Mouse (Mus musculus): Measurements from ENCODE around the gene Klf15. TPM values are rescaled to one million over a fixed set of nuclear protein-coding genes. Genes with fewer than 3 reads are reported as not detected.

Klf15 gene
- 1.7 TPM for polyA plus RNA-seq (2014; fragmentation: Illumina TruSeq; extraction: RNeasy Lipid Tissue Mini Kit (QIAGEN cat#74804); ENCODE audit: low read depth, low replicate concordance)

GRCm38 (mm10) chr6:90462181-90462706, at the start of gene Klf15:
Klf15 (plus strand) TSS chr6:90462576.

DNA sequence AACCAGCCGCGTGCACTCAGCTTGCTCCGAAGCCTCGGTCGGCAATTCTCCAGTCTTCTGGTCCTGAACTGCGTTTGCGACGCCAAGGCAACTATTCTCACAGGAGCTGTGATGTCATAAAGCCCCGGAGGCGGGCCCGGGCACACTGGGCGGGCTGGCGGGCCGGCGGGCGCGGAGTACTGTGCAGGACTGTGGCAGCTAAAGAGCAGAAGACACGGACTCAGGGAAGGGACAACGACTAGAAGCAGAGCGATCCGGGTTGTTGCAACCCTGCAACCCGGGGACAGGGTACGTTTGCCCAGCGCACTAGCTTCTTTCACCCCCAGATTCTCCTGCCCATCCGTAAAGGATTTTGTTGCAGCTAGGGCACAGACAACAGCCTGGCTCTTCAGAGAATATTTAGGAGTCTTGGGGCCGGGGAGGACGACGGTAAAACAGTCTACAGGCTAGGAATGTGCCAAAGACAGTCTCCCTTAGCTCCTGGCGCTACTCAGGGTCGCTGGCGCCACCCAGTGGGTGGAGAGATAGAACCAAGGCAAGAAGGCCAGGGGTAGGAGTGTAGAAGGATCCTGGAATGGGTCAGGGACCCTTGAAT, 33.9 kb upstream of the Klf15 start, which contains the start of gene Cfap100:
Gene Cfap100, minus strand, starts transcription at position 418 of the 595 bp plus-strand sequence.

DNA sequence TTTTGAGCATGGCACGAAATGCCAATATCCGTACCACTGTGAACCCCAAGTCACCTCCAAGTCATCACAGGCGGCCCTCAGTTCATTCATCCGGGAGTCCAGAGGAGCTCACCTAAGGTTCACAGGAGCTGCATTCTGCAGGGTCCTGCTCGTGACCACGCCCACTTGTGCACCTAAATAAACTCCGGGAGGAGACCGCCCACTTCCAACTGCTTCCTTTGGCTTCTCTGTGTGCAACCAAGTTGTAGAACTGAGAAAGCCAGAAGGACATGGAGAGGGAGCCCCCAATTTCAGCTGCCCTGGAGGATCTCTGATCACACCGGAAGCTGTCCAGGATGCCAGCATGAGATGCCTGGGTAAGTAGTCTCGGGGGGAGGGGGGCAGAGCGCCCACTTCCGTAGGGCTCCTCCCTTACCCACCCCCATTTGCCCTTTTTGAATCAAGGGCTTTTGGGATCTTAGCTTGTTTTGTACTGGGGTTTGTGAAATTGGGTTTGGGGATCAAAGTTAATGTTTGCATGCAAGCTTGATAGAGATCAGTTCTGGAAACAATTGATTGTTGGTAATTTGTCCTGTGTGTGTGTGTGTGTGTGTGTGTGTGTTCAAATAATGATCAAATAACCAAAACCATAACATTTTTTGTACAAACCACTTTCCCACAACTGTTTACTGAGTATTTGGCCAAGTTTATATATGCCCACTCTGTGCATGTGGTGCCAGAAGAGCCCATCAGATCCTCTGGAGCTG, 24.0 kb downstream of the Klf15 start, which contains the start of gene Aldh1l1:
Gene Aldh1l1, plus strand, starts transcription at position 252 of the 746 bp plus-strand sequence.

Other genes with a start within 250 kb of the Klf15 start
- 0.95 TPM for gene Vmn1r53, start 238.1 kb upstream of the Klf15 start, polyA plus RNA-seq (2014; fragmentation: Illumina TruSeq; extraction: RNeasy Lipid Tissue Mini Kit (QIAGEN cat#74804); ENCODE audit: low read depth, low replicate concordance)
- not detected for gene Vmn1r54, start 216.3 kb upstream of the Klf15 start, polyA plus RNA-seq (2014; fragmentation: Illumina TruSeq; extraction: RNeasy Lipid Tissue Mini Kit (QIAGEN cat#74804); ENCODE audit: low read depth, low replicate concordance)
- 99.9 TPM for gene BC048671, start 161.4 kb upstream of the Klf15 start, polyA plus RNA-seq (2014; fragmentation: Illumina TruSeq; extraction: RNeasy Lipid Tissue Mini Kit (QIAGEN cat#74804); ENCODE audit: low read depth, low replicate concordance)
- not detected for gene Chst13, start 137.4 kb upstream of the Klf15 start, polyA plus RNA-seq (2014; fragmentation: Illumina TruSeq; extraction: RNeasy Lipid Tissue Mini Kit (QIAGEN cat#74804); ENCODE audit: low read depth, low replicate concordance)
- gene Uroc1, start 129.3 kb upstream of the Klf15 start, polyA plus RNA-seq (2014; fragmentation: Illumina TruSeq; extraction: RNeasy Lipid Tissue Mini Kit (QIAGEN cat#74804); ENCODE audit: low read depth, low replicate concordance): not detected
- 5.0 TPM for gene Zxdc, start 93.1 kb upstream of the Klf15 start, polyA plus RNA-seq (2014; fragmentation: Illumina TruSeq; extraction: RNeasy Lipid Tissue Mini Kit (QIAGEN cat#74804); ENCODE audit: low read depth, low replicate concordance)
- gene Cfap100, start 33.8 kb upstream of the Klf15 start, polyA plus RNA-seq (2014; fragmentation: Illumina TruSeq; extraction: RNeasy Lipid Tissue Mini Kit (QIAGEN cat#74804); ENCODE audit: low read depth, low replicate concordance): 25.3 TPM
- 2.1 TPM for gene Aldh1l1, start 23.9 kb downstream of the Klf15 start, polyA plus RNA-seq (2014; fragmentation: Illumina TruSeq; extraction: RNeasy Lipid Tissue Mini Kit (QIAGEN cat#74804); ENCODE audit: low read depth, low replicate concordance)
- 3.1 TPM for gene Slc41a3, start 142.1 kb downstream of the Klf15 start, polyA plus RNA-seq (2014; fragmentation: Illumina TruSeq; extraction: RNeasy Lipid Tissue Mini Kit (QIAGEN cat#74804); ENCODE audit: low read depth, low replicate concordance)